Mouse (Mus musculus): ENCODE measurements around the gene Btbd19. TPM values are rescaled to one million over a fixed set of nuclear protein-coding genes. Genes with fewer than 3 reads are reported as not detected.

Btbd19 gene
- polyA plus RNA-seq (2014; fragmentation: Nextera tagmentation; extraction: Ambion mirVana), result 4.1 and 4.5 TPM in 2 replicates

DNA sequence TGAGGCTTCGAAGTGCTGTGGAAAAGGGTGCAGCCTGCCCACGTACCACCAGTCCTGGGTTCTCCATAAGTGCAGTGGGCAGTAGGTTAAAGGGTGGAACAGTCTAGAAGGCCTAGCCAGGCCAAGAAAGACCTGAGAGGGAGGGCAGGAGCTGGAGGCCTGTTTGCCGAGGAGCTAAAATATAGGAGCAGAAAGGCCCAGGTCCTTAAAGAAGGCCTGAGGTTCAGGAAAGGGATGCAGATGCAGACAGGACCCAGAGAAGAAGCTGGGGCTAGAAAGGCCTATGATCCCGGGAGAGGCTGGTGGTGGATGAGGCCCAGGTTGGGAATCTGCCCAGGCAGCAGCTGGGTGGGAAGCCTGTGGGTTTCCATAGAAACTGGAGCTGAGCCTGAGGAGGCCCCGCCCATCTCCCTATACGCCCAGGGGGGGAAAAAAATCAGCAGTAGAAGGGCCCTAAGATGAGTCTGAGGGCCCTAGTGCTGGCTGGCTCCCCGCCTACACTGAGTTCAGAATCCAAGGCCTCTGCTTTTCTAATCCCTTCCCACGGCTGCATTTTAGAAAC, at the start of gene Btbd19:
TSS of gene Btbd19 (minus strand) at position 378 of the 562 bp plus-strand sequence.
- Histone ChIP-seq H3K36me3 (ENCODE audit: control insufficient read depth, insufficient read depth, low read length) (no peaks in the 10 kb centered on the region), H3K9me3 (ENCODE audit: control insufficient read depth, low read length) (no peaks in the 10 kb centered on the region), H3K4me3 (ENCODE audit: low read depth, low read length) (no peak within 1 kb of the TSS), H3K4me1 (ENCODE audit: control insufficient read depth, insufficient read depth, low read length) (peaks cover 10% of the 10 kb centered on the region), H3K4me2 (ENCODE audit: low read depth, severe bottlenecking) (no peak within 1 kb of the TSS), H3K27me3 (ENCODE audit: control insufficient read depth, insufficient read depth, low read length) (no peaks in the 10 kb centered on the region), H3K27ac (replicated peaks; ENCODE audit: low read depth, low read length) (peak within 1 kb of the TSS; percentile 23; the same call in 1 of the 2 replicates), H3K9ac (ENCODE audit: low read length) (peak within 1 kb of the TSS; percentile 52; the same call in 1 of the 2 replicates)
- no peak for ATAC-seq (ENCODE audit: insufficient number of reproducible peaks, low FRiP score, low TSS enrichment, low read depth)
- 38% methylated on average over 8 of the region's 8 CpGs for WGBS
- no peak for DNase-seq (ENCODE audit: low spot score)

- no peaks in the 10 kb centered on the region for H3K27me3 ChIP-seq (ENCODE audit: control insufficient read depth, insufficient read depth, low read length)
- no peak overlapping the region for H3K27ac ChIP-seq (replicated peaks; ENCODE audit: low read depth, low read length)
- H3K4me2 ChIP-seq (ENCODE audit: low read depth, severe bottlenecking), result no peak overlapping the region
- no peaks in the 10 kb centered on the region for H3K9me3 ChIP-seq (ENCODE audit: control insufficient read depth, low read length)
- 93% methylated on average over 5 of the region's 5 CpGs for WGBS
- no peak overlapping the region for H3K9ac ChIP-seq (ENCODE audit: low read length)
- no peak overlapping the region for H3K4me3 ChIP-seq (ENCODE audit: low read depth, low read length)
- H3K4me1 ChIP-seq (ENCODE audit: control insufficient read depth, insufficient read depth, low read length), result no peaks in the 10 kb centered on the region
- peaks cover 50% of the 10 kb centered on the region for H3K36me3 ChIP-seq (ENCODE audit: control insufficient read depth, insufficient read depth, low read length)
- DNase-seq (ENCODE audit: low spot score) (no peak), ATAC-seq (ENCODE audit: insufficient number of reproducible peaks, low FRiP score, low TSS enrichment, low read depth) (no peak)
Observed at GRCm38 (mm10) chr4:117169936-117170335, 44.4 kb upstream of the Btbd19 start.

DNA sequence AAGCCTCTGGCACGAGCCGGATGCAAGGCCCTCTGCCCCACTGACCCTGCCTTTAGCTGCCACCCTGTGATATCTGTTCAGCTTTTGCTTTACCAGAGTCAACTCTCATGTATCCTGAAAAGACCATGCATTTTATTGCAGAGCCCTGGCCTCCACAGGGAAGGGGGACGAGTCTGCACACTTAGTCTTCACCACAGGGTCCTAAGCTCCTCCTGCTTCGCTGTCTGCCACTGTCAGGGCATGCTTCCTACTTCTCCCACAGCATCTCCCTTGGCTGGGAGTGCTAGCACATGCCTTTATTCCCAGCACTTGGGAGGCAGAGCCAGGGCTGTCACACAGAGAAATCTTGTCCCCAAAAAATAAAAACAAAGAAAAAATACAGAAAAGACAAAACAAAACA, 35.7 kb upstream of the Btbd19 start:
- WGBS, result 64% methylated on average over 4 of the region's 4 CpGs

GRCm38 (mm10) chr4:117159666-117160065, 34.1 kb upstream of the Btbd19 start:
- no peak overlapping the region for H3K4me2 ChIP-seq (ENCODE audit: low read depth, severe bottlenecking)
- H3K9me3 ChIP-seq (ENCODE audit: control insufficient read depth, low read length), result no peaks in the 10 kb centered on the region
- no peaks in the 10 kb centered on the region for H3K27me3 ChIP-seq (ENCODE audit: control insufficient read depth, insufficient read depth, low read length)
- no peak overlapping the region for H3K27ac ChIP-seq (replicated peaks; ENCODE audit: low read depth, low read length)
- ATAC-seq (ENCODE audit: insufficient number of reproducible peaks, low FRiP score, low TSS enrichment, low read depth) (no peak), DNase-seq (ENCODE audit: low spot score) (no peak)
- H3K4me1 ChIP-seq (ENCODE audit: control insufficient read depth, insufficient read depth, low read length), result 0 out of 2 replicates have a peak, but pooled peaks cover 3% of the 10 kb centered on the region
- no peak overlapping the region for H3K4me3 ChIP-seq (ENCODE audit: low read depth, low read length)
- H3K36me3 ChIP-seq (ENCODE audit: control insufficient read depth, insufficient read depth, low read length), result peaks cover 32% of the 10 kb centered on the region
- 84% methylated on average over 10 of the region's 10 CpGs for WGBS
- no peak overlapping the region for H3K9ac ChIP-seq (ENCODE audit: low read length)

More for the DNA sequence above, 35.7 kb upstream of the Btbd19 start:
- Histone ChIP-seq H3K9me3 (ENCODE audit: control insufficient read depth, low read length) (no peaks in the 10 kb centered on the region), H3K4me2 (ENCODE audit: low read depth, severe bottlenecking) (no peak overlapping the region), H3K27ac (replicated peaks; ENCODE audit: low read depth, low read length) (no peak overlapping the region), H3K27me3 (ENCODE audit: control insufficient read depth, insufficient read depth, low read length) (no peaks in the 10 kb centered on the region), H3K4me3 (ENCODE audit: low read depth, low read length) (no peak overlapping the region), H3K4me1 (ENCODE audit: control insufficient read depth, insufficient read depth, low read length) (no peaks in the 10 kb centered on the region), H3K9ac (ENCODE audit: low read length) (no peak overlapping the region), H3K36me3 (ENCODE audit: control insufficient read depth, insufficient read depth, low read length) (peaks cover 43% of the 10 kb centered on the region)
- no peak for DNase-seq (ENCODE audit: low spot score)
- no peak for ATAC-seq (ENCODE audit: insufficient number of reproducible peaks, low FRiP score, low TSS enrichment, low read depth)

DNA sequence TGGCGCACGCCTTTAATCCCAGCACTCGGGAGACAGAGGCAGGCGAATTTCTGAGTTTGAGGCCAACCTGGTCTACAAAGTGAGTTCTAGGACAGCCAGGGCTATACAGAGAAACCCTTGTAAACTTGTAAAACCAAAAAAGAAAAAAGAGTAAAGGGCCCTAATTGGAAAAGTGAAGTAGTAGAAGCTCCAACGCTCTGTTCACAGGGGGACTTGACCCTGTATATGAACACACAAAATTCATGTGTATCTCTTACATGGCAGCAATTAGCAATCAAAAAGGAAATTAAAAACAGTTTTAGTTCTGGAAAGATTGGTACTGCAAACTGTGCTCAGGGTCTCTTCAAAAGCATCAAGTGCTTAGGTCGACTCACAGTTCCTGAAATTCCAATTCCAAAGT, 30.8 kb upstream of the Btbd19 start:
- WGBS, result 23% methylated on average over 6 of the region's 6 CpGs
- Histone ChIP-seq H3K4me1 (ENCODE audit: control insufficient read depth, insufficient read depth, low read length) (0 out of 2 replicates have a peak, but pooled peaks cover 3% of the 10 kb centered on the region), H3K4me3 (ENCODE audit: low read depth, low read length) (peak overlapping the region; percentile 98), H3K9me3 (ENCODE audit: control insufficient read depth, low read length) (no peaks in the 10 kb centered on the region), H3K4me2 (ENCODE audit: low read depth, severe bottlenecking) (peak overlapping the region; percentile 94; the same call in 1 of the 2 replicates), H3K27ac (replicated peaks; ENCODE audit: low read depth, low read length) (no peak overlapping the region), H3K36me3 (ENCODE audit: control insufficient read depth, insufficient read depth, low read length) (peaks cover 38% of the 10 kb centered on the region), H3K9ac (ENCODE audit: low read length) (no peak overlapping the region; the same call in 1 of the 2 replicates), H3K27me3 (ENCODE audit: control insufficient read depth, insufficient read depth, low read length) (no peaks in the 10 kb centered on the region)
- ATAC-seq (ENCODE audit: insufficient number of reproducible peaks, low FRiP score, low TSS enrichment, low read depth) (no peak), DNase-seq (ENCODE audit: low spot score) (no peak)

- DNase-seq (ENCODE audit: low spot score), result peak; percentile 93
Observed at GRCm38 (mm10) chr4:117155792-117156355, 30.3 kb upstream of the Btbd19 start, which contains the start of gene Rps8. Gene Rps8, minus strand, starts transcription at chr4:117156243.

DNA sequence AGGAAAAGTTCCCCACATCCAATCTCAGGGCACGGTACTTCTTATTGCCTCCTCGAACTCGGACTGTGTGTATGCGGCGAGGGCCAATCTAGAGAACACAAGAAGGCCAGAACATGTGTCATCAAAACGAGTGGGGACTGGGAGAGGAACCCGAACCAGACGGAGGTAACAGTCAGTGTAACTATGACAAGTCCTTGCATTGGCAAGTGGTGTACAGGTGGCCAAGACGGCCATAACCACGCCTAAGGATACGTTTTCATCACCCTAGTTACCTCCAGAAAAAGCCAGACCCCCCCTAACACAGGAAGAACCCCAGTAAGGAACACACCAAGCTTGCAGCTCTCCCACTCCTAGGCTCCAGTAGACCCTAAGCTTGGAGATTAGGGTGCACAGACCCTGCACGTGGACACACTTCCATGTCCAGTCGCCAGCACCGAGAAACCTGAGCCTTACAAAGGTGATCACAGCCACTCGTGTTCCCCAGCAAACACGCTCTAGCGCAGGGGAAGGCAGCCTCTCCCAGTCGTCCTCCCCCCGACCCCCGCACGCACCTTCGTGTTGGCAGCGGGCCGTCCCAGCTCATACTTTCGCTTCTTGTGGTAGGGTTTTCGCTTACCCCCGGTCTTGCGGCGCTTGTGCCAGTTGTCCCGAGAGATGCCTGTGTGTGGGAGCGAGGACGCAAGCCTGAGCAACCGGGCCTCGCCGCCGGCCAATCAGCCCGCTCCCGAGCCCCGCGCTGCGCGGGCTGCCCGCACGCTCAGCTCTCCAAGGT, 29.7 kb upstream of the Btbd19 start:
- peak overlapping the region; percentile 93 for H3K27ac ChIP-seq (replicated peaks; ENCODE audit: low read depth, low read length)
- H3K36me3 ChIP-seq (ENCODE audit: control insufficient read depth, insufficient read depth, low read length), result peaks cover 43% of the 10 kb centered on the region
- H3K9me3 ChIP-seq (ENCODE audit: control insufficient read depth, low read length), result no peaks in the 10 kb centered on the region
- peak overlapping the region; percentile 99 for H3K9ac ChIP-seq (ENCODE audit: low read length)
- no peaks in the 10 kb centered on the region for H3K27me3 ChIP-seq (ENCODE audit: control insufficient read depth, insufficient read depth, low read length)
- 0 out of 2 replicates have a peak, but pooled peaks cover 3% of the 10 kb centered on the region for H3K4me1 ChIP-seq (ENCODE audit: control insufficient read depth, insufficient read depth, low read length)
- DNase-seq (ENCODE audit: low spot score) (no peak), ATAC-seq (ENCODE audit: insufficient number of reproducible peaks, low FRiP score, low TSS enrichment, low read depth) (peak; percentile 21; the same call in 1 of the 2 replicates)
- H3K4me2 ChIP-seq (ENCODE audit: low read depth, severe bottlenecking), result peak overlapping the region; percentile 94
- peak overlapping the region; percentile 98 for H3K4me3 ChIP-seq (ENCODE audit: low read depth, low read length)
- 2% methylated on average over 44 of the region's 44 CpGs for WGBS

More at GRCm38 (mm10) chr4:117155792-117156355, 30.3 kb upstream of the Btbd19 start, which contains the start of gene Rps8:
- H3K4me1 ChIP-seq (ENCODE audit: control insufficient read depth, insufficient read depth, low read length), result 0 out of 2 replicates have a peak, but pooled peaks cover 3% of the 10 kb centered on the region
- ATAC-seq (ENCODE audit: insufficient number of reproducible peaks, low FRiP score, low TSS enrichment, low read depth), result peak; percentile 89
- H3K27ac ChIP-seq (replicated peaks; ENCODE audit: low read depth, low read length), result peak within 1 kb of the TSS; percentile 93
- H3K27me3 ChIP-seq (ENCODE audit: control insufficient read depth, insufficient read depth, low read length), result no peaks in the 10 kb centered on the region
- under 1% methylated on average over 52 of the region's 52 CpGs for WGBS
- no peaks in the 10 kb centered on the region for H3K9me3 ChIP-seq (ENCODE audit: control insufficient read depth, low read length)
- peak within 1 kb of the TSS; percentile 99 for H3K9ac ChIP-seq (ENCODE audit: low read length)
- peaks cover 39% of the 10 kb centered on the region for H3K36me3 ChIP-seq (ENCODE audit: control insufficient read depth, insufficient read depth, low read length)
- peak within 1 kb of the TSS; percentile 94 for H3K4me2 ChIP-seq (ENCODE audit: low read depth, severe bottlenecking)
- H3K4me3 ChIP-seq (ENCODE audit: low read depth, low read length), result peak within 1 kb of the TSS; percentile 98

GRCm38 (mm10) chr4:117152714-117153113, 27.2 kb upstream of the Btbd19 start:
- ATAC-seq (ENCODE audit: insufficient number of reproducible peaks, low FRiP score, low TSS enrichment, low read depth), result no peak
- 85% methylated on average over 5 of the region's 5 CpGs for WGBS
- no peak overlapping the region for H3K9ac ChIP-seq (ENCODE audit: low read length)

More at GRCm38 (mm10) chr4:117152714-117153113, 27.2 kb upstream of the Btbd19 start:
- DNase-seq (ENCODE audit: low spot score), result no peak
- peaks cover 39% of the 10 kb centered on the region for H3K36me3 ChIP-seq (ENCODE audit: control insufficient read depth, insufficient read depth, low read length)
- 0 out of 2 replicates have a peak, but pooled peaks cover 3% of the 10 kb centered on the region for H3K4me1 ChIP-seq (ENCODE audit: control insufficient read depth, insufficient read depth, low read length)
- H3K27ac ChIP-seq (replicated peaks; ENCODE audit: low read depth, low read length), result no peak overlapping the region
- no peaks in the 10 kb centered on the region for H3K27me3 ChIP-seq (ENCODE audit: control insufficient read depth, insufficient read depth, low read length)
- H3K4me3 ChIP-seq (ENCODE audit: low read depth, low read length), result no peak overlapping the region
- no peak overlapping the region for H3K4me2 ChIP-seq (ENCODE audit: low read depth, severe bottlenecking)
- H3K9me3 ChIP-seq (ENCODE audit: control insufficient read depth, low read length), result no peaks in the 10 kb centered on the region

Data from limb, embryonic 11.5 days (tissue).